Mouse (Mus musculus) hindbrain, embryonic 10.5 days (tissue): ENCODE data around the gene Ntm. TPM values are rescaled to one million over a fixed set of nuclear protein-coding genes. Genes with fewer than 3 reads are reported as not detected.

Experiments
- DNase-seq: peaks from one replicate; pipeline ENCODE4 v3.0.0-alpha.2; 2017; ENCODE audit warnings: low spot score
- H3K27ac ChIP-seq: fragments of 300-500 bp; sonication (generic); 2 replicates; pipeline ENCODE4 v1.5.1; 2016; ENCODE audit warnings: mild to moderate bottlenecking, moderate library complexity
- H3K27me3 ChIP-seq: fragments of 300-500 bp; sonication (generic); 2 replicates; pipeline ENCODE4 v1.6.1; 2016; ENCODE audit warnings: mild to moderate bottlenecking; ENCODE audit not compliant: poor library complexity, insufficient read depth, severe bottlenecking
- H3K36me3 ChIP-seq: fragments of 300-500 bp; sonication (generic); 2 replicates; pipeline ENCODE4 v1.6.1; 2016; ENCODE audit warnings: mild to moderate bottlenecking, moderate library complexity
- H3K4me1 ChIP-seq: fragments of 300-500 bp; sonication (generic); replicated peaks from 2 replicates; pipeline ENCODE4 v1.6.1; 2016; ENCODE audit warnings: mild to moderate bottlenecking
- H3K4me3 ChIP-seq: fragments of 300-500 bp; sonication (generic); 2 replicates; pipeline ENCODE4 v1.5.1; 2016; ENCODE audit warnings: mild to moderate bottlenecking, moderate library complexity
- H3K9me3 ChIP-seq: fragments of 300-500 bp; sonication (generic); 2 replicates; pipeline ENCODE4 v1.6.1; 2016; ENCODE audit warnings: mild to moderate bottlenecking, moderate library complexity
- WGBS: fragments of 180-500 bp; shearing (Covaris S2); methylation state at CpG from one replicate; pipeline ENCODE4 v1.1.7; 2016; 5-methylcytosine and 5-hydroxymethylcytosine counted together
- polyA plus RNA-seq: library from polyadenylated mRNA; unstranded; fragments of >200 nt; fragmentation: Nextera tagmentation; extraction: Ambion mirVana; gene quantifications from 2 replicates; pipeline ENCODE4 v1.2.1, GENCODE M21; 2016

Gene Ntm
- polyA plus RNA-seq, 1 experiment from 2014 or later = 12.1 TPM

- Histone ChIP-seq H3K27me3 (no peaks in the 10 kb centered on the region), H3K4me3 (no peak overlapping the region), H3K36me3 (no peaks in the 10 kb centered on the region), H3K27ac (no peak overlapping the region), H3K9me3 (no peaks in the 10 kb centered on the region), H3K4me1 (peaks cover 9% of the 10 kb centered on the region)
- DNase-seq = no peak
- WGBS = 86% methylated on average over 6 of the region's 6 CpGs
These were observed 936.5 kb downstream of the Ntm start for GRCm38 (mm10) chr9:29026410-29026809.

DNA sequence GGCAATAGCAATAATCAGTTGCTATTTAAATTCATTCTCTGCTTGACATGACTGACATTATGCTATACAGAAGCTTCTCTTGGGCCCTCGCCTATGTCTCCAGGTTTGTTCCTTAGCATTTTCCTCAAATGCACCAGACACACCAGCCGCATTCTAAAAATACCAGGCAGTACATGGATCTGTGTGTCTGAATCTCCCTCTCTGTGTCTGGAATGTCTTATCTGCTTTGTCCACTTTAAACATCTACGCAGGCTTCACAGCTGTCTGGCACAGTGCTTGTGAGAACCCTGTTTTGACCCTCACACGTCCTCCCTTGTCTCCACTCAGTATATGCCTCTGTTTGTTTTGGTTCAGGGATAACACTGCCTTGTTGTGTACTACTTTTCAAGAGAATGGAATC, 937.3 kb downstream of the Ntm start:
- H3K4me3 ChIP-seq = no peak overlapping the region
- WGBS = 82% methylated on average over 4 of the region's 4 CpGs
- no peak for DNase-seq

GRCm38 (mm10) chr9:29025104-29025503, 937.8 kb downstream of the Ntm start:
- Histone ChIP-seq H3K36me3 (no peaks in the 10 kb centered on the region), H3K4me1 (peaks cover 9% of the 10 kb centered on the region), H3K27me3 (no peaks in the 10 kb centered on the region), H3K9me3 (no peaks in the 10 kb centered on the region), H3K4me3 (no peak overlapping the region), H3K27ac (no peak overlapping the region)
- 53% methylated on average over 1 of the region's 1 CpGs for WGBS
- no peak for DNase-seq

More for the DNA sequence above, 937.3 kb downstream of the Ntm start:
- Histone ChIP-seq H3K27ac (no peak overlapping the region), H3K9me3 (no peaks in the 10 kb centered on the region), H3K36me3 (no peaks in the 10 kb centered on the region), H3K4me1 (peaks cover 9% of the 10 kb centered on the region), H3K27me3 (no peaks in the 10 kb centered on the region)

DNA sequence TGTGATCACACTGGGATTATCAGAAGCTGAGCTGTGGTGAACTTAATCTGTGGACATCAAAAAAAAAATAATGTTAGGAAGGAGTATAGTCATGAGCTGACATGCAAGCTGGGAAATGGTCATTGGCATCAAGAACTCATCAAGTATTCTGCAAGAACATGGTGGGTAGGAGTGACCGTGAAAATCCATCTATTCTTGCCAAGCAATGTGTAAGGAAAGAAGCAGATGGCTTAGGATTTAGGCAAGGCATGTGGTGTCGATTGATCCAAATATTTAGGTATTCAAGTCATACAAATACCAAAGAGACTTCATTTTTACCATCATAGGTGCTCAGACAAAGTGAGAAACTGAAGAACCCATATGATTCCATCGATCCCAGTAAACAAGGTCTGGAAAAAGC, 946.1 kb downstream of the Ntm start:
- Histone ChIP-seq H3K4me1 (peaks cover 6% of the 10 kb centered on the region), H3K27me3 (no peaks in the 10 kb centered on the region), H3K9me3 (no peaks in the 10 kb centered on the region), H3K36me3 (no peaks in the 10 kb centered on the region), H3K4me3 (no peak overlapping the region), H3K27ac (no peak overlapping the region)
- no peak for DNase-seq
- 94% methylated on average over 3 of the region's 3 CpGs for WGBS

DNA sequence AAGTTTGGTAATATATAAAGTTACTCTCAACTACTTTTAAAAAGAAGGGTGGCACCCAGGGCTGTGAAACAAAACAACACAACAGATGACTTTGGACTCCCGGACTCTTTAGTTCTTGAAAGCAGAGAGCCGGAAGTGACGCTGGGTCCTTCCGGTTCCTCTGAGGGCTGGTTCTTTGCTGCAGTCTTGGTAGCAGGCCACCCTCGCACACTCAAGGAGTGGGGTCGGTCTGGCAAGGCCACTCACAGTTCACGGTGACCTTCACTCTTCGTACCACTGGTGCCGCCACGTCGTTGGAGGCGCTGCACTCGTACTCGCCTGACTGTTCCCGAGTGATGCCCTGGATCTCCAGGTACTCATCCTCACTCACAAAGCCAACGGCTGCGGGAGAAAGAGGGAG, 949.1 kb downstream of the Ntm start:
- WGBS = 92% methylated on average over 17 of the region's 17 CpGs
- DNase-seq = no peak
- no peaks in the 10 kb centered on the region for H3K36me3 ChIP-seq
- no peaks in the 10 kb centered on the region for H3K9me3 ChIP-seq
- no peak overlapping the region for H3K4me3 ChIP-seq
- H3K4me1 ChIP-seq = peaks cover 15% of the 10 kb centered on the region
- no peak overlapping the region for H3K27ac ChIP-seq
- no peaks in the 10 kb centered on the region for H3K27me3 ChIP-seq

GRCm38 (mm10) chr9:29012541-29012940, 950.4 kb downstream of the Ntm start:
- no peaks in the 10 kb centered on the region for H3K9me3 ChIP-seq
- 95% methylated on average over 6 of the region's 6 CpGs for WGBS
- H3K36me3 ChIP-seq = no peaks in the 10 kb centered on the region
- DNase-seq = no peak
- no peak overlapping the region for H3K4me3 ChIP-seq
- H3K27me3 ChIP-seq = no peaks in the 10 kb centered on the region
- H3K27ac ChIP-seq = no peak overlapping the region
- H3K4me1 ChIP-seq = peaks cover 15% of the 10 kb centered on the region

DNA sequence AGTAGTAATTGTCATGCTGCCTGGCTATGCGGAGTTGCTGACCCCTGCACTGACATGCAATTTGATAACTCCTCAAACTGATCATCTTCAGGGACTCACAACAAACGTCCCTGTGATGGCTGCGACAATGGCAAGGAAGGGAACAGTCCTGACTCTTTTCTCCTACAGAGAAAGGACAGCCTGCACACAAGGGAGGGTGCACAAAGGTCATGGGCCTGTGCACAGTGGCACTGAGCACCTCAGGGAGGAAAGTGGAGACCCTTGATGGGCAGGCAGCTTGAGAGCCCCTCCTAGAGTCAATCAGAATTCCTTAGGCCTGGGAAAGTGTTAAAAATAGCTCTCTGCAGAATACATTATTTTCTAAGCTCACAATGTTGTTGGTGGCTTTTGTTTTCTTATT, 951.5 kb downstream of the Ntm start:
- no peak overlapping the region for H3K4me3 ChIP-seq
- H3K27ac ChIP-seq = peak overlapping the region; percentile 13; the same call in 1 of the 2 replicates
- no peaks in the 10 kb centered on the region for H3K36me3 ChIP-seq
- DNase-seq = peak; percentile 20
- H3K9me3 ChIP-seq = no peaks in the 10 kb centered on the region
- peaks cover 15% of the 10 kb centered on the region for H3K4me1 ChIP-seq
- WGBS = 14% methylated on average over 3 of the region's 3 CpGs
- no peaks in the 10 kb centered on the region for H3K27me3 ChIP-seq

GRCm38 (mm10) chr9:29004534-29004933, 958.4 kb downstream of the Ntm start:
- Histone ChIP-seq H3K4me3 (no peak overlapping the region), H3K27me3 (no peaks in the 10 kb centered on the region), H3K9me3 (no peaks in the 10 kb centered on the region), H3K36me3 (no peaks in the 10 kb centered on the region), H3K4me1 (no peaks in the 10 kb centered on the region), H3K27ac (no peak overlapping the region)
- 92% methylated on average over 7 of the region's 7 CpGs for WGBS
- DNase-seq = no peak

GRCm38 (mm10) chr9:28999951-29000351, 963.0 kb downstream of the Ntm start:
- DNase-seq = no peak
- H3K27me3 ChIP-seq = no peaks in the 10 kb centered on the region
- WGBS = 76% methylated on average over 4 of the region's 4 CpGs
- no peaks in the 10 kb centered on the region for H3K9me3 ChIP-seq
- H3K27ac ChIP-seq = no peak overlapping the region
- no peak overlapping the region for H3K4me3 ChIP-seq
- no peaks in the 10 kb centered on the region for H3K4me1 ChIP-seq
- H3K36me3 ChIP-seq = no peaks in the 10 kb centered on the region

DNA sequence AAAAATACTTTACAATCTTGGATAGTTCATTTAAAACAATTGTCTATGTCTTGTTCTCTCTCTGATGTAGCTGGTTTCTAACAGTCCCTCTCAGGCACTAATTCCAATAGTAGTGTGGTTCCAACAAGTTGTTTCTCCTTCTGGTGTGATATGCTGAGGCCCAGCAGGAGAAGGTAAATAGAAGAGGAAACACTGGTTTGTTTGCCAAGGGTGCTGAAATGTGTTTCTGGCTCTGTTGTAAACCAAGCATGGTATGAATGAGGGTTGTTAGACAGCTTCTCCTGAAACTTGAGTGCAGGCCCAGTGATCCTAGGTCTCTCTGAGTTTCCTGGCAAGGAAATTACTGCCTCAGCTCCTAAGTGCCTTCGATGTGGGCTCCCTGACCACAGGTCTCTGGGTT, 985.7 kb downstream of the Ntm start:
- H3K9me3 ChIP-seq = no peaks in the 10 kb centered on the region
- H3K27ac ChIP-seq = no peak overlapping the region
- no peak overlapping the region for H3K4me3 ChIP-seq
- WGBS = 85% methylated on average over 1 of the region's 1 CpGs
- H3K36me3 ChIP-seq = no peaks in the 10 kb centered on the region
- H3K4me1 ChIP-seq = no peaks in the 10 kb centered on the region
- no peaks in the 10 kb centered on the region for H3K27me3 ChIP-seq
- no peak for DNase-seq

GRCm38 (mm10) chr9:28969455-28969854, 993.5 kb downstream of the Ntm start:
- Histone ChIP-seq H3K4me1 (no peaks in the 10 kb centered on the region), H3K36me3 (no peaks in the 10 kb centered on the region), H3K27ac (no peak overlapping the region), H3K9me3 (no peaks in the 10 kb centered on the region), H3K27me3 (no peaks in the 10 kb centered on the region), H3K4me3 (no peak overlapping the region)
- no peak for DNase-seq
- 94% methylated on average over 1 of the region's 1 CpGs for WGBS
